Mouse (Mus musculus): ENCODE measurements around the gene Mindy4.

DNA sequence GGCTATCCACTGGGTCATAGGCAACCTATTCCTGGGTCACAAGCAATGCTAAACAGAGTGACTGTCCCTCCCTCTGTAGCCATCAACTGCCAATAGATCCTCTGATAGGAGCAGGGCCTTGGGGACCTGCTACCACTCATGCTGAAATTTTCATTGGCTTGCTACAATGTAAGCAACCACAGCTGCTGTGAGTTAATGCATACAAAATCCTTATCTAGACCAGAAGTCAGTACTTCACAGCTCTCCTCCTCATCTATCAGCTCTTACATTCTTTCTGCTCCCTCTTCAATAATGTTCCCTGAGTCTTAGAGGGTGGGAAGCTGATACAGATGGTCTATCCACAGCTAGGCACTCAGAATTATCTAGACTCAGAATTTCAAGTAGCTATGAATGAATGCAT is 163.9 kb downstream of the Mindy4 start:
- TF ChIP-seq CTCF (IDR thresholded peaks at IDR 0.05; ENCODE audit: extremely low read depth, insufficient read depth, insufficient read length, insufficient replicate concordance): no peak
- TF ChIP-seq POLR2A (IDR thresholded peaks at IDR 0.05; ENCODE audit: low read depth, low read length): no peak
